Mouse (Mus musculus) midbrain, embryonic 15.5 days (tissue): ENCODE results near the gene Best1. TPM values are rescaled to one million over a fixed set of nuclear protein-coding genes. Genes with fewer than 3 reads are reported as not detected.

Experiments used
- ATAC-seq: fragments of 200-750 bp; cut with Nextera tagmentation; replicated peaks from 2 replicates; pipeline ENCODE4 v1.8.0; 2017; ENCODE audit warnings: moderate TSS enrichment
- H3K27ac ChIP-seq: fragments of 300-500 bp; sonication (generic); 2 replicates; pipeline ENCODE4 v1.5.1; 2015; ENCODE audit warnings: mild to moderate bottlenecking, inconsistent platforms
- H3K27me3 ChIP-seq: fragments of 300-500 bp; sonication (generic); replicated peaks from 2 replicates; pipeline ENCODE4 v1.6.1; 2015; ENCODE audit warnings: inconsistent platforms
- H3K36me3 ChIP-seq: fragments of 300-500 bp; sonication (generic); replicated peaks from 2 replicates; pipeline ENCODE4 v1.6.1; 2015; ENCODE audit warnings: inconsistent platforms
- H3K4me1 ChIP-seq: fragments of 300-500 bp; sonication (generic); 2 replicates; pipeline ENCODE4 v1.6.1; 2015; ENCODE audit warnings: inconsistent platforms
- H3K4me2 ChIP-seq: fragments of 300-500 bp; sonication (generic); 2 replicates; pipeline ENCODE4 v1.6.1; 2015; ENCODE audit warnings: inconsistent platforms, mild to moderate bottlenecking, moderate library complexity
- H3K4me3 ChIP-seq: fragments of 300-500 bp; sonication (generic); 2 replicates; pipeline ENCODE4 v1.5.1; 2015; ENCODE audit warnings: mild to moderate bottlenecking, inconsistent platforms
- H3K9ac ChIP-seq: fragments of 300-500 bp; sonication (generic); 2 replicates; pipeline ENCODE4 v1.6.1; 2015; ENCODE audit warnings: mild to moderate bottlenecking, inconsistent platforms
- H3K9me3 ChIP-seq: fragments of 300-500 bp; sonication (generic); 2 replicates; pipeline ENCODE4 v1.6.1; 2016; ENCODE audit warnings: inconsistent platforms
- WGBS: fragments of 180-500 bp; shearing (Covaris S2); methylation state at CpG from one replicate; pipeline ENCODE4 v1.1.7; 2015; ENCODE audit warnings: mixed read lengths; 5-methylcytosine and 5-hydroxymethylcytosine counted together
- polyA plus RNA-seq: library from polyadenylated mRNA; unstranded; fragments of >200 nt; fragmentation: Nextera tagmentation; extraction: Ambion mirVana; gene quantifications from 2 replicates; pipeline ENCODE4 v1.2.1, GENCODE M21; 2015

The Best1 gene
- polyA plus RNA-seq, 1 experiment from 2014 or later, result 3.2 TPM

DNA sequence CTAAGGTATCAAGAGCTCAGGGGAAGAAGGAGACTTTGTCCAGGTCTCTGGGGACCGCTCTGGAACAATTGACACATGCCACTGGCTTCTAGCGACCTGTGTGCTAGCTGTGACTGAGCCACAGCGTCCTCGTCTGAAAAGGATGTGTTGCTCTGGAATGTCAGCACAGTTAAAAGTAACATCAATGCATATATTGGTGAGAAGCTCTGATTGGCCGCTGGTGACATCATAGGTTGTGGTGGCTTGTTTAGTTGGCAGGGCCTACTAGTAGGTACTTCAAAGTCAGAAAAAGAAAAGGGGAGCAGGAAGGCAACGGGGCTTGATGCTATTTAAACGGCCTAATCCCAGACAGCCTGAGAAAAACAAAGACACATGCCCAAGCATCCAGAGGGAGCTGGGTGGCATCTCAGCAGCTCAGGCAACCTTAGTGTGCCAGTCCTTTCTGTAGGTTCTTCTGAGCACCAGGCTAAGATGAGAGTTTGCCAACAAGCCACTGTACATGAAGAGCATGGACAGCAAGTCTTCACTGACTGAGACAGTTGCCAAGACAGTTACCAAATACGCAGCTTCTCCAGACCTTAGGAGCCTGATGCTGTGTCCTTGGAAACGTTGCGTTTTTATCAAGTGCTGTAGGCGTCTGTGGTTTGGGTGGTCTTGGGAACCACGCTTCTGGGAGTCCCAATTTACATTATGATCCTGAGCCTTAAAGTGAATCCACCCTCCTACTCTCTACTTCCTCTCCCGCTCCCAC, 2.5 kb downstream of the Best1 start:
- H3K4me3 ChIP-seq, result no peak overlapping the region
- no peaks in the 10 kb centered on the region for H3K36me3 ChIP-seq
- H3K27me3 ChIP-seq, result no peaks in the 10 kb centered on the region
- no peaks in the 10 kb centered on the region for H3K9me3 ChIP-seq
- 67% methylated on average over 13 of the region's 13 CpGs for WGBS
- no peak overlapping the region for H3K9ac ChIP-seq
- H3K4me1 ChIP-seq, result no peaks in the 10 kb centered on the region
- no peak for ATAC-seq
- no peak overlapping the region for H3K4me2 ChIP-seq
- no peak overlapping the region for H3K27ac ChIP-seq

DNA sequence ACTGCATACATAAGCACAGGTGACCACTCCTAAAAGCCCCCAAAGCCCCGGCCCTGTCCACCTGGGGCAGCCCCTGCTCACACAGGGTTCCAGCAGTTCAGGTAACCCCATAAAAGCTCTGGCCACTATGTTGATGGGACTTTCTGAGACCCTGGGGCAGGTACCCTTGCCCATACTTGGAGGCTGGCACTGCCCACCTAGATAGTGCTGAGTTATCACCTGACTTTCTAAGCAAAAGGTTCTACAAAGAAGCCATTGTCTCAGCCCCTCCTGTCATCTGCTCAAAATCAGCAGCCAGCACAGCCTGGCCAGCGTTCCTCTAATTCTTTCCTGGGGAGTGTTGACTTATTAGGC, 3.4 kb downstream of the Best1 start:
- Histone ChIP-seq H3K9me3 (no peaks in the 10 kb centered on the region), H3K27me3 (no peaks in the 10 kb centered on the region), H3K27ac (no peak overlapping the region), H3K9ac (no peak overlapping the region), H3K36me3 (no peaks in the 10 kb centered on the region), H3K4me3 (no peak overlapping the region), H3K4me1 (peaks cover 4% of the 10 kb centered on the region; the same call in 1 of the 2 replicates), H3K4me2 (no peak overlapping the region)
- WGBS, result 80% methylated on average over 2 of the region's 2 CpGs
- no peak for ATAC-seq

DNA sequence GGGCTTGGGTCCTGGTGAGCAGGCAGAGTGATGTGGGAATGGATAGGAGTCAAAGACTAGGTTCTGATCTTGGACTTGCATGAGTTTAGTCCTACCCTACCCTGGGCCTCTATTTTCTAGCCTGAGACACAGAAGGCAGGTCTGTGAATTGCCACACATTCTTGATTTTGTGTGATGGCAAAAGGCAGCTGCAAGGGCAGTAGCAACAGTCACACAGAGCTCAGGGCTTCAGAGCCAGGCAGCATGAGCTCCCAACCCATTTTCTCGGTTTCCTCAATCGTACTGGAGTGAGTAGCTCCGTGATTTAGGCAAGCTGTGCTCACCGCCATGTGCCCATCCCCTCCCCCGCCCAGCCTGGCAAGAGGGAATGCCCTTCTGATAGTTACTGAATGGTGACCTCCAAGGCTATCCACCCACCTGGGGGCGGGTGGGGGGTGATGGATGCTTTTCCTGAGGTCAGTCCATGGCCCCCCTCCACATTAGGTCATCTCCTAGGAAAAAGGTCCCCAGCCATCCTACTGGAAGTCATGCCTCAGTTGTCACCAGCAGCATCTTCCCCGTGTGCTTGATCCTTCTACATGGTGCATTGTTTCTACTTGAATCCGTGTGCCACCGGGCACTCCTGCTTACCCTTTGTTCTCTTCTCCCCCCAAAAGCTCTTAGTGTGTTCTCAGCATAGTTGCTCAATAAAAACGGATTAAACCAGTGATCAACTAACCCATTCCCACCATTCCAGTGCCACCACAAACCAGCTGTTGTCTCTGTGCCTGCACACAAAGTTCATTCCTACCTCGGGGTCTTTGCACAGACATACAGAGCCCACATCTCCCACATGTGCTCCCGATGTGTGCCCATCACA, 4.0 kb downstream of the Best1 start:
- 78% methylated on average over 12 of the region's 12 CpGs for WGBS

DNA sequence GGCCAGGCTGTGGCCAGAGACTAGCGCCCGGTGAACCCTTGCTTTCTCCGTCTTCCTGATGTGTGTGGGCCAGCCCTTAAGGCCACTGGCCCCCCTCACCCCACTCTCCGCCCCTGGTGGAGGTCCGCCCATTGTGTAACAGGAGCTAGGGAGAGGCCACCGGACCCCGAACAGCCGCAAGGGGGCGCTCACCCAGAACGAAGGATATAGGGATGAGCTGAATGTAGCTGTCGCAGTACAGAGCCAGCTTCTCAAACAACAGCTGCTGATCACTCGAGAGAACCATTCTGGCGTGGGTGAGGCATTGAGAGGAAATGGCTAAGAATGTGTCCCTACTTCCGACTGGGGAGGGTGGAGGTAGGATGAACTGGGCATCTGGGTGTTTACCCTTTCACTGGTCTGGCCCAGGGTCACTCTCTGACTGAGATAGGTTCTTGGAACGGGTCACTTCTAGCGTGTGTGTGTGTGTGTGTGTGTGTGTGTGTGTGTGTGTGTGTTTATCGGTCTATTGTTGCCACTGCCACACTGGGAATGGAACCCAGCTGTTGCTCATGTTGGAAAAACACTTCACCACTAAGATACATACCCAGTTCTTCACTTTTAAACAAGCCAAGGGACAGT, 8.3 kb downstream of the Best1 start:
- Histone ChIP-seq H3K9ac (peak overlapping the region; percentile 34), H3K27me3 (no peaks in the 10 kb centered on the region)

More for the DNA sequence above, 4.0 kb downstream of the Best1 start:
- Histone ChIP-seq H3K27me3 (no peaks in the 10 kb centered on the region), H3K9ac (no peak overlapping the region), H3K9me3 (no peaks in the 10 kb centered on the region), H3K36me3 (no peaks in the 10 kb centered on the region), H3K4me3 (no peak overlapping the region), H3K4me1 (peaks cover 10% of the 10 kb centered on the region; the same call in 1 of the 2 replicates), H3K27ac (no peak overlapping the region), H3K4me2 (no peak overlapping the region)
- ATAC-seq, result no peak

DNA sequence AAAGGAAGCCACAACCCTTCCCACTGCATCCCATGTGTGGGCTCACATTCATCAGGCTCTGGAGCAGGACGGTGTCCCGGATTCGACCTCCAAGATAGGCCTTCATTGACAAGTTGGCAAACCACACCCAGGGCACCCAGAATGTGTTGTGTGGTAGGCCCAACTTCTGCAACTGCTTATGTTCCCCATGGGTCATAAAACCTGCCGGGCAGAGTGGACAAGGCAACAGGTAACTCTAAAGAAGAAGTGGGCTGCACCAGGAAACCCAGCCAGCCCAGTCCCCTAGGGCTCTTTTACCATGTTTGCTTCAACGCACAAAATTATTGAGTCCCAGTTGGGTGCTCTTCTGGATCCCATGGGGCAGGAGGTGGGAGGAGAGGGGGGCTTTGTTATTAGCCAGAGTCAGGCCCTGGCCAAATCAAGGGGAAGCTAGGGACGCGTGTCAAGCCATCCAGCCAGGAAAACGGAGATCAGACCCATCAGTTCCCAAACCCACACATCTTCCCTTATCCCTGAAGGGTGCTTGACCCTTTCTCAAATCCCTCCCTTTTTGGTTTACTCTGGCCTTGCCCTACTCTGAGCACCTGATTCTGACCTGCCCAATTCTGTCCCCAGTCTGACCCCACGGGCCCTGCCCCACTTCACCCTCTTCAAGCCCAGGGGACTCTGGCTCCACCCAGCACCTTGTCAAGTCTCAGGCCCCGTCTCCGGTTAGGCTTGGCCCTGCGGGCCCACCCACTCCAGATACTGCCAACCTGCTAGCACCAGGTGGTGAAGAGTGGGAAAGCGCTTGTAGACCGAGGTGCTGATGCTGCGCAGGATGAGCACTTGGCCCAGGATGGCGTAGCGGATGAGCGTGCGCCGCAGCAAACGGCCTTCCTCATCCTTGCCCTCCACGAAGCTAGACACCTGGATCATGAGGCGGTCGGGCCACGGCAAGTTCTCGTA, 9.1 kb downstream of the Best1 start:
- Histone ChIP-seq H3K4me1 (peaks cover 10% of the 10 kb centered on the region; the same call in 1 of the 2 replicates), H3K9me3 (no peaks in the 10 kb centered on the region), H3K27me3 (no peaks in the 10 kb centered on the region), H3K9ac (peak overlapping the region; percentile 34), H3K4me2 (peak overlapping the region; percentile 51), H3K36me3 (no peaks in the 10 kb centered on the region), H3K4me3 (peak overlapping the region; percentile 33), H3K27ac (0 out of 2 replicates have a peak overlapping the region, but pooled peaks have one; percentile 25)
- peak; percentile 64 for ATAC-seq
- 51% methylated on average over 26 of the region's 26 CpGs for WGBS

More for the DNA sequence above, 8.3 kb downstream of the Best1 start:
- Histone ChIP-seq H3K36me3 (no peaks in the 10 kb centered on the region), H3K4me3 (peak overlapping the region; percentile 33), H3K4me1 (peaks cover 10% of the 10 kb centered on the region; the same call in 1 of the 2 replicates), H3K9me3 (no peaks in the 10 kb centered on the region), H3K27ac (0 out of 2 replicates have a peak overlapping the region, but pooled peaks have one; percentile 25), H3K4me2 (peak overlapping the region; percentile 51)
- peak; percentile 88 for ATAC-seq
- 5% methylated on average over 17 of the region's 17 CpGs for WGBS

DNA sequence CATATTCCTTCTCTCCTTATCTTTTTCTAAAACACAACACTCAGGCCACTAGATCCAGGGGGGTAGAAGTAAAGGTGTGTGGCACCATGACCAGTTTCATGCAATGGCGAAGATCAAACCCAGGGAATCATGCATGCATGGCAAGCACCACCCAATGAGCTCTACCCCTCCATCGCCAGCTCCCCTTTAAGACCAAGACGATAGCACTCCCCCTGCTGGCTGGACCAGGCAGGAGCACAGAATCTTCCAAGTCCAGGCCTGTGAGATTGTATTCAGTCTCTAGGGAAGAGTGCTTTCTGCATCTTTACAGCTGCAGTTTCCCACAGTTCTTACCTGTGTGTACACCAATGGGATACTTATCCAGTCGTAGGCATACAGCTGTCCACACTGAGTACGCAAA, 10.1 kb downstream of the Best1 start:
- Histone ChIP-seq H3K27me3 (no peaks in the 10 kb centered on the region), H3K27ac (no peak overlapping the region), H3K9ac (no peak overlapping the region), H3K4me1 (peaks cover 10% of the 10 kb centered on the region; the same call in 1 of the 2 replicates), H3K36me3 (no peaks in the 10 kb centered on the region), H3K4me3 (no peak overlapping the region), H3K9me3 (no peaks in the 10 kb centered on the region), H3K4me2 (no peak overlapping the region)
- 0 out of 2 replicates have a peak, but pooled peaks have one; percentile 8 for ATAC-seq
- 16% methylated on average over 5 of the region's 5 CpGs for WGBS

DNA sequence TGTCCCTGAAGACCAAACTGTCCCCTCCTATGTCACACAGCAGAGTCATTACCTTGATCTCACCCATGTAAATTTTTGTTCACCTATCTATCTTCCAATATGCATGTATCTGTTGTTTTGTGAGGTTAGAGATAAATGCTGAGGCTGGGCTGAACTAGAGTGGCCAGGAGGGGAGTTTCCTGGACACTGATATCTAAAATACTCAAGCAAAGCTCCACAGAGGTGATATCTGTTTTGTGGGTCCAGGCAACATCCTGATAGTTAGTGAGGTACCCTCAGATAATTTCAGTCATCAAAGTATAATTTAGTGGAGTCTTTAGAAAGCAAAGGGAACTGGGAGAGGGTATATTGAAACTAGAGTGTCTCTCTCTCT, 11.6 kb downstream of the Best1 start:
- Histone ChIP-seq H3K4me2 (no peak overlapping the region), H3K4me1 (peaks cover 10% of the 10 kb centered on the region; the same call in 1 of the 2 replicates), H3K36me3 (peaks cover 7% of the 10 kb centered on the region), H3K4me3 (no peak overlapping the region), H3K27me3 (no peaks in the 10 kb centered on the region), H3K9me3 (no peaks in the 10 kb centered on the region), H3K9ac (no peak overlapping the region), H3K27ac (no peak overlapping the region)
- no peak for ATAC-seq

DNA sequence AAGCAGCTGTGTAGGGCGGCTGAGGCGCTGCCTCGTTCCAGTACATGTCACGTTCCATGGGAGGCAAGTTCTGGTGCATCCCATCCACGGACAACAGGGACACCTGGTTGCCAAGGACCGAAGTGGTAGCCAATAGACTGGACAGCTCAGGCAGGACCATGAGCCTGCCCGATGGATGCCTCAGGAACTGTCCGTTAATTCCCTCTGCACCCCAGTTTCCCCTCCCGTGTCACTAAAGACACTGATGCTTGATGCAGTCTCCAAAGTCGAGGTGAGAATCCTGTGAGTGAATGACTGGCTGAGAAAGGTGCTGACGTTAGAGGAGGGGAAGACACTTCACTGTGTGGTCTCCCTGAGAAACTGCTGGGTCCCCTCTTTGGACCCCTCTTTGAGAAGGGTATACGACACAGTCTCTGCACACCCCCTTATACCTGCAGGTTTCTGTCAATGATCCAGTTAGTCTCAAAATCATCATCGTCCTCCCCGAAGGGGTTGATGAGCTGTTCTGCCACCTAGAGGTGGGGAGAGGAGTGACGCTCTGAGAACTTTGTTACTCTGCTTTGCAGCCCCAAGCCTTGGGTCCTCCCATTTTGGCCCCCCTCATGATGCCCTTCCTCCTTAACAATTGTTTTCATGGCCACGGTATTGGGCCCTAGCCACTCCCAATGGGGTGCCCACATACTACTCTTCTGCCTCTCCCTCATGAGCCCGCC, 12.1 kb downstream of the Best1 start:
- Histone ChIP-seq H3K27ac (no peak overlapping the region), H3K9me3 (no peaks in the 10 kb centered on the region), H3K4me2 (no peak overlapping the region), H3K4me1 (peaks cover 11% of the 10 kb centered on the region; the same call in 1 of the 2 replicates), H3K27me3 (no peaks in the 10 kb centered on the region), H3K4me3 (no peak overlapping the region), H3K36me3 (peaks cover 7% of the 10 kb centered on the region), H3K9ac (no peak overlapping the region)
- ATAC-seq, result no peak
- WGBS, result 67% methylated on average over 17 of the region's 17 CpGs

DNA sequence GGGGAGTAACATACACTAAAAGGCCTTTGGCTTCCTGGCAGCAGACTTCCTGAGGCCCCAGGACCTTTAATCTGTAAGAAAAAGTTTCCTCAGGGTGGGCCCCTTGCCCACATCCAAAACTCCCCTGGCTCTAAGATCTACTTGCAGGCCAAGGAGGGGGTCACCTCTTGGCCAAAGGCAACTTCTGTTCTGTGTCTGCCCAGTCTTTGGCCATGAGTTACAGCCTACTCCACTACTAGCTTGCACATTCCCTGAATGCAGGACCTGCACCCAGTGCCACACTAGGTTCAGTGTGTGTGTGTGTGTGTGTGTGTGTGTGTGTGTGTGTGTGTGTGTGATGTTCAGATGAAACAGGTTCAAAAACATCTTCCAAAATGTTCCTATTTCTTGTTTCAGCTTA, 13.8 kb downstream of the Best1 start:
- Histone ChIP-seq H3K9ac (no peak overlapping the region), H3K4me1 (peaks cover 14% of the 10 kb centered on the region), H3K9me3 (no peaks in the 10 kb centered on the region), H3K36me3 (peaks cover 7% of the 10 kb centered on the region), H3K27ac (no peak overlapping the region), H3K4me3 (no peak overlapping the region), H3K27me3 (no peaks in the 10 kb centered on the region), H3K4me2 (no peak overlapping the region)
- no peak for ATAC-seq

DNA sequence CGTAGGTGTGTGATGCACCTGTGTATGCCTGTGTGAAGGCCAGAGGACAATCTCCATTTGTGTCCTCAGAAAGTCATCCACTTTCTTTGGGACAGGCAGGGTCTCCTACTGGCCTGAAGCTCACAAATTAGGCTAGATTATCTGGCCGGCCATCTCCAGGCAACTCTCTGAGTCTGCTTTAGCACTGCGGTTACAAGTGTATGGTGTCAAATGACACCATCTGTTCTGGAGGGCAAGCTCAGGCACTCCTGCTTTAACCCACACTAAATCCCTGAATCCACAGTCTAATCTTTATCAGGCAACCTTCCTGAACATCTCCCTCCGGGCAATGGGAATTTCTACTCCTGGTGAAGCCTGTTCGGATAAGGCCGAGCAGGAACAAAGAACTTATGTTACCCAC, 14.2 kb downstream of the Best1 start:
- Histone ChIP-seq H3K9me3 (no peaks in the 10 kb centered on the region), H3K27me3 (no peaks in the 10 kb centered on the region), H3K27ac (no peak overlapping the region), H3K9ac (no peak overlapping the region), H3K36me3 (peaks cover 7% of the 10 kb centered on the region), H3K4me1 (peaks cover 13% of the 10 kb centered on the region), H3K4me3 (no peak overlapping the region), H3K4me2 (no peak overlapping the region)
- WGBS, result 54% methylated on average over 6 of the region's 6 CpGs
- ATAC-seq, result no peak

DNA sequence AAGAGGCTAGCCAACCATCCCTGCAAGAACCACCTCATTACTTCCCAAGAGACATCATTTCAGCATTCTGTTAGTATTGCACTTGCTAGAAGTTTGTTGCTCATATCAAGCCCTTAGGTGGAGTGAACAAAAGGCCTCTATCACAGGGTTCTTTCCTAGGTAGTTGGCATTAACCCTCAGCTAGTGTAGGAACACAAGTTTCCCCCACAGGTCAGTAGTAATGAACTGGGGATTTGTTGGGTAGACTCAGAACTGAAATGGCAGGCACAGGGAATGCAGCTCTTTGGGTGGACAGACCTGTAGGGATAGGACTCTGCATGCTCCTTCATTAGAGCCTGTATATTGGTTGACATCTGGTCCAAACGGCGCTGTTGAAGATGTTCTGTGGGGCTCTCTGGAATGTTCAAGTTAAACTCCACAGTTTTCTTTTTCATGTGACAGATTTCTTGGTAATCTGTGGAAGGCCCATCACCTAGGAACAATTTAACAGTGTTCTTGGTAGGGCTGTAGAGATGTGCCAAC, 15.5 kb downstream of the Best1 start:
- ATAC-seq, result no peak
- Histone ChIP-seq H3K4me3 (no peak overlapping the region), H3K9ac (no peak overlapping the region), H3K4me1 (peaks cover 20% of the 10 kb centered on the region), H3K4me2 (no peak overlapping the region), H3K27me3 (no peaks in the 10 kb centered on the region), H3K27ac (no peak overlapping the region), H3K9me3 (no peaks in the 10 kb centered on the region), H3K36me3 (peaks cover 7% of the 10 kb centered on the region)
- 86% methylated on average over 2 of the region's 2 CpGs for WGBS
